Mouse (Mus musculus) cerebellum, adult 11 months (tissue): ENCODE results near the gene Wdr31.
A peak's percentile ranks its signal among the peaks of the same experiment; 100 is the strongest.
"Not testable (repeated sequence)": the region's sequence is repeated elsewhere in the genome, so short reads cannot be mapped to it uniquely, and the experiment has no call there.

Experiments
- DNase-seq: peaks from one replicate; pipeline ENCODE4 v3.0.0; 2022

The Wdr31 gene

DNA sequence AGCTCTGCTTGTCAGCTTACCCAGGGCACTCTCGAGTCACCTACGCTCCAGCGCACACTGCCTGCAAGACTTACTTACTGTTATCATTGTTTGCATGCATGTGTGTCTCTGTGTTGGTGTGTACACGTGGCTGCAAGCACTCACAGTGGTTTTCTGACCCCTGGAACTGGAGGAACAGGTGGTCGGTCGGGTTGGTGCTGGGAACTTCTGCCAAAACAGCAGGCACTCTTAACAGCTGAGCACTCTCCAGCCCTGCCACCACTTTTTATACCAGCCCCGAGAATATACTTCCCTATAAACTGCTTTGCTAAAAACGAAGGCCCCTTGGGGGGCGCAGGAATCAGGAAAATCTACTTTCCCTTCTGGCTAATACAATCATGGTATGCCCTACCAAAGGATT lies 23.5 kb upstream of the Wdr31 start:
- DNase-seq = no peak

DNA sequence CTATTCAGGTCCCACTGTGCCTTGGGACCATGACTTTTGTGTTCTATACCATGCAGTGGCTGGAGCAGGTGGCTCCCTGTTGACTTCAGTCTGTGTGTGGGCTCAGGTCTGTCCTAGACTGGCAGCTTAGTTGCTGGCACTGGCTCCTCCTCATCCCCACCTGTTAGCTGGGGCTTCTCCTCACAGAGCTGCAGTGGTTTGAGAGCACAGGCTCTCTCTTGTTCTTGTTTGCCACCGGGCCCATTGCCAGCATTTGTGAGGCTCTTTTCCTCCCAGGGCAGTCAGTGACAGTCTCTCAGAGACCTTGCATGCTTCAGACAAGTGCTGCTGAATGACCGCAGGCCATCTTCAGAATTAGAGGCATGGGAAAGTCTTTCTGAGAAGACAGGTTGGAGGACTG lies 22.0 kb upstream of the Wdr31 start:
- DNase-seq = no peak

DNA sequence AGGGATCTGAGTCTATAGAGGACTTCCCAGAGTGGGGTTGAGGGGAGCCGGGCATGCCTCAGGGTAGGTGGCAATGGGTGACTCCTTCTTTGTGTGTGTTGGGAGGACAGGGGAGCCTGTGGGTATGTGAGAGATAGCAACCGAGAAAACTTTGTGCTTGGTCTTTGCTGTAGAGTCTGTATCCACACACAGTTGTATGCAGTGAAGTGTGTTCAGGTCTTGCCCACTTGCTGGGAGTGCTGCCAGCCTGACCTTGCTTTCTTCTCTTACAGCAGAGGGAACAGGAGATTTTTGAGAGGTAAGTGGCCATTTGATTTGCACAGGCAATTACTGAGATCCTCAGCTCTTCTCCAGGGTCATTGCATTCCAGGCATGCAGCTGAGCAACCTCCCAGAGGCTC lies 17.2 kb upstream of the Wdr31 start:
- DNase-seq = no peak

DNA sequence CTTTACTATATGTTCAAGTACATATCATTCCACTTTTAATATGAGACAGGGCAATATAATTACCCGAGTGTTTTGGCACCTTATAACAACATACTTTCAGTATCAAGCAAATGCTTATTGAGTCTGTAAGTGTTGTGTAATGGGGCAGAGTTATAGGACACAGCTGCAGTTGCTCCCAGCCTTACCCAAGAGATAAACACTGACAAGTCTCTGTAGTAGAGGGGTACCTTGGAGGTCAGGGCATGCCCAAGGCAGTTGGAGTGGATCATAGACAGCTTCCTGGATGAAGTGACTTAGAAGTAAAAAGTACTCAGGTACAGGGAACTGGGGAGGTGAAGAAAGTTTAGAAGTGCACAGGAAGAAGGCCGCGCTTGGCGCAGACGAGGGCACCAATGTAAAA lies 16.5 kb upstream of the Wdr31 start:
- DNase-seq = no peak

DNA sequence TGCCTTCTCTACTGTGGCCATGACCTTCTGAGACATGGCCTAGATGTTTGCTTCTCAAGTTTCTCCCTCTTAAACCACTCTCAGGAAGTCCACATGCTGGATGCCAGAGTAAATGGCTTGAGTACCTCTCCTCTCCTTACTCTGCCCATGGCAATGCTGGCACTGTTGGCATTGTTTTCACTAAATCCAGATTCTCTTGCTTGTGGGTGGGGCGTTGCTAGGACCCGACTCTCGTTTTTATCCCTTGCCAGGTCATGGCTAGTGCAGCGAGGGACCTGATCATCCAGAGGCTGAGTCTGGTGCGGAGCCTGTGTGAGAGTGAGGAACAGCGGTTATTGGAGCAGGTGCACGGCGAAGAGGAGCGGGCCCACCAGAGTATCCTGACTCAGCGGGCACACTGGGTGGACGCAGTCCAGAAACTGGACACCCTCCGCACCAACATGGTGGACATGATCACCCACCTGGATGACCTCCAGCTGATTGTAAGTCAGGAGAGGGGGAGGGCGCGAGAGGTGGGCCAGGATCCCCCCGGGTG lies 15.5 kb upstream of the Wdr31 start:
- DNase-seq = no peak

DNA sequence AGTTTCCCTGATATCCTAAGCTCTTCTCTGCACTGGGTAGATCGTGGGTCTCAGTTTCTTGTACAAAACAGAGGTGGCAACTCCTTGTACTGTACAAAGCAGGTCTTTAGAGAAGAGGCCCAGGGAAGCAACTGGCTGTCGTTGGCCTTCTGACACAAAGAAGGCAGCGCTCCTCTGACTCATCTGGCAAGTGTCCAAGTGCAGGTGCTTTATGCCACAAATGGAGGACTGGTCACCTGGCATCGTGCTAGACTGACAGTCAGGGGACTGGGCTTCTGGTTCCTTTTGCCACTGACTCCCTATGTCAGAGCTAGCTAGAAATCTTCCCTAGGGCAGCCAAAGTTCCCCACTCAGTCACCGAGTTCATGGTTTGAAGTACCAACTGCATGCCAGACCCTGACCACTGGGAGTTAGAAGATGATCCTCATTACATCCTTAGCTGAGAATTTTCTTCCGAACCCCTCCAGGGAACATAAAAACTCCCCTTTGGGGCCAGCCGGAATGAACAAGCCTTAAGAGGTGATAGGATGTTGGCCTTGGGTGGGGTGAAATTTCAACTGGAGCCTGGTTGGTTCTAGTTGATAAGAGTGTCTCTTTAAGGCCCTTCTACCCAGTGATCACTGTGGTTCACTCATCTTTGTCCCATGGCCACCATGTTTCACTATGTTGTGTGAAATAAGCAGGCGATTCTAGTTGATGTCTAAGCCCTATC lies 14.9 kb upstream of the Wdr31 start:
- no peak for DNase-seq

DNA sequence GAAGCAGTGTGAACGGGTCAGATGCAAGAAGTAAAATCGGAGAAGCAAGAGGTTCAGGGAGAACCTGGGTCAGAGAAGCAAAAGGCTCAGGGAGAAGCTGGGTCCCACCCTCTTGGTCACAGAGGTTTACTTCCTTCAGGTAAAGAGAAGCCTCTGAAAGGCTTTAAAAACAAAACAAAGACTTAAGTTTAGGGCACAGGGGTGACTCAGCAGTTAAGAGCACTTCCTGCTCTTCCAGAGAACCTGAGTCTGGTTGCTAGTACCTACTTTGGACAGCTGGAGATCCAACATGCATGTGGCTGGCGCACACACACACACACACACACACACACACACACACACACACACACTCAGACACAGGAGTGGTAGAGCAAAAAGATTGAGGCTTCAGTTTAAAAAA lies 14.2 kb upstream of the Wdr31 start:
- DNase-seq = no peak

DNA sequence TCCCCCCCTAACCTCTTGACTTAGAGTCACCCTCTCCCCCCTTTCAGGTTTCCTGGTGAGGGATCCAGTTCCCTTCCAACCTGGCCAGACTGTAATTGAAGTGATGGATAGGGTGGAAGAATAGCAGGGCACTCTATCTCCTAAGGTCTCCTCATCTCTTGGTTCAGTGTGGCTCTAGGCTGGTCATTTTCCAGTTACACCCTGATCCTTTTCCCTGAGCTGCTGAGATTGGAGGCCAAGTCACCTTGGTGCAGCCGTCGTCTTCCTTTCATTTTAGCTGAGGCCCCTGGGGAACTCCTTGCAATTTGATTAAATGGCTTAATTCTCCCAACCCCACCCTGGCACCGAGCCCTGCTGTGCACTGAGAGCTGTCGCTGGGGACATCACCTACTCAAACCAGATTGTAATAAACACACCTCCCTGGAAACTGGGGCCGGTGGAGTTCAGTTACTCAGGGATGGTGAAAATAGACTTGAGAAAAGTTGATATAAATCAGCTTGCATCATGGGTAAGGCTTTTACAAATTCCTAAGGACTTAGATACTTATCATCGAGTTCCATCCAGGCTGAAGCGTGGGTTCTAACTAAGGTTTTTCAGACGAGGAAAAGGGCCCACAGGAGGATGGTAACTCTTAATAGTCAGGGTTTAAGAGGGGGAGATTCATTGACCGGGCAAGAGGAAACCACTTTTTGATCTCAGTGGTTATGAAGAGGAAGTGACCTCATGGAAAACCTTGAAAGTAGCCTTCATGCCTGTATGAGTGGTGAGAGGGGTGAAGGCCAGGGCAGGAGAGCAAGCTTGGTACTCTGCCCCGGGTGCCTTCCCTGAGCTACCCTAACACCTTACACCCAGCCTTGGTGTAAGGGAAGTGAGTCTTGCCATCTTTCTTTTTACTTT lies 10.3 kb upstream of the Wdr31 start:
- no peak for DNase-seq

DNA sequence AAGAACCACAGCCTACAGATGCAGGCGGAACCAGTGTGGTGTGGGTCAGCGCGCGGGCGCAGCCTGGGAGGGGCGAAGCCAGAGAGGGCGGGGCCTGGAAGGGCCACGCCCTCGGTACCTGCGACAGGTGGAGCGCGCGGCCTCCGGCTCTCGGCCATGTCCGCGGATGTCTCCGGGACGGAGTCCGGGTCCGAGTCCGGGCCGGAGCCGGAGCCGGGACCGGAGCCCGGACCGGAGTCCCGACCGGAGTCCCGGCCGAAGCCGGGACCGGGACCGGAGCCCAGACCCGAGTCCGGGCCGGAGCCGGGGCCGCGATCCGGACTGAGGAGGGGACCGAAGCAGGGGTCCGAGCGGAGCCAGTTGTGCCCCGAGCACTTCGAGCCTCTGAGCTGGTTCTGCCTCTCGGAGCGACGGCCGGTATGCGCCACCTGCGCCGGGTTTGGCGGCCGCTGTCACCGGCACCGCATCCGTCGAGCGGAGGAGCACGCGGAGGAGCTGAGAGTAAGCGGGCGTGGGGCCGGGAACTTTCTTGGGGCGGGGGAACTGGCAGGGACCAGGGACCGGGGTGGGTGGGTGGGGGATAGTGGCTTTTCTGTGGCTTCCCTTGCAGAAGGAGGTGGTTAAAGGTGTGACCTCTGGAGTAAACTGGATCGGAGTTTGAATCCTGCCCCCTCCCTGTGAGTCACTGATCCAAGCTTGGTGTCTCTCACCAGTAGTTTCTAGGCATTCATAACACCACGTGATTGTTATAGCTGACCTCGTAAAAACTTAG lies 9.4 kb upstream of the Wdr31 start, which contains the start of gene Bspry:
Bspry (plus strand) TSS at position 117 of the 772 bp plus-strand sequence.
- DNase-seq = peak; percentile 33

DNA sequence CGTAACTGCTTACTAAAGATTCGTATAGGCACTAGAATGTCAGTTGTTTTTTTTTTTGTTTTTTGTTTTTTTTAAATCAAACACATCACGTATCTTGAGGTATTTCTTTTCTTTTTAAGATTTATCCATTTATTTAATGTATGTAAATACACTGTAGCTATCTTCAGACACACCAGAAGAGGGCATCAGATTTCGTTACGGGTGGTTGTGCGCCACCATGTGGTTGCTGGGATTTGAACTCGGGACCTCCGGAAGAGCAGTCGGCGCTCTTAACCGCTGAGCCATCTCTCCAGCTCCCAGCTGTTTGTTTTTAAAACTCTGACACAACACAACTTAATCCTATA lies 8.9 kb upstream of the Wdr31 start:
- DNase-seq = not testable (repeated sequence)

DNA sequence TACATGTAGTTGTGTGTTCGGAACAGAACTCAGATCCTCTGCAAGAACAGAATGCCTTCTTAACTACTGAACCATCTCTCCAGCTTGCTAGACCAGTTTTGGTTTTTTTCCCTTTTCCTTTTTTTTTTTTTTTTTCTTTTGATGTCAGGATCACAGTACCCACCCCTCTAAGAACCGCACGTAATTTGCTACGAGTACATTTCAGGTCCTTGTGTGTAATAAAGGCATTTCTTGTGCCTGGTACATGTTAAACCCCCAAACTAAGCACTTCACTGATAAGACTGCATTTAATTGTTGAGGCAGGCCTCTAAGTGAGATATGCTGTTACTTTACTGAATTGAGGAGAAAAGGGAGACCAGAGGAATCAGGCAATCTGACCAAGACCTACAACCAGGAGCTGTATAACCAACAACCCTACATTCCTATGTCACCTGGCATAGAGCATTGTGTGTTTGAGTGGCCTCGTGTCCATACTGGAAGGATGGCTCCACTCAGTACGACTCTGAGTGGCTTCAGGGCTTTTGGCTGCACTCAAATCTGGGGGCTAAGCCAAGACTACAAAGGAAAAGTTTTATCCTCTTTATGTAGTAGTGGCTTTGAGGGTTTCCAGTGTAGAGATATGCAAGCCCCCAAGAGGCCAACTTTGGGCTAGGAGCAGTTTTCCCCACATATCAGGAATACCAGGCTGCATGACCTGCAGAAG lies 7.0 kb upstream of the Wdr31 start:
- DNase-seq = no peak

DNA sequence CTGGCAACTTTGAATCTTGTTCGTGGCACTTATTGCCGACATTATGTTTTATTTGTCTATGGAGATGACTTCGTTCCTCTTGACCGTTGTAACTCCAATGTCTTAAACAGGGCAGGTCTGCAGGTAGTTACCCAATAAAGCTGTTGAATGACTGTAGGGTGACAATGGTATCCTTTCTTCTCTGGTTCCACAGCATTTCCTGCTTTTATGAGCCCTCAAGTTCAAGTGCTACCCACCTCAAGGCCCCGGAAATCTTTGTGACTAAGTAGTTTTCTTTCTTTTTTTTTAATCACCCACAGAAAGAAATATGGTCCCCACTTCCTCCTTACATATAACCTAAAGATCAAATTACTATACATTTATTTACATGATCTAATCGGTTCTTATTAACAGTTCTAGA lies 5.1 kb upstream of the Wdr31 start:
- no peak for DNase-seq

DNA sequence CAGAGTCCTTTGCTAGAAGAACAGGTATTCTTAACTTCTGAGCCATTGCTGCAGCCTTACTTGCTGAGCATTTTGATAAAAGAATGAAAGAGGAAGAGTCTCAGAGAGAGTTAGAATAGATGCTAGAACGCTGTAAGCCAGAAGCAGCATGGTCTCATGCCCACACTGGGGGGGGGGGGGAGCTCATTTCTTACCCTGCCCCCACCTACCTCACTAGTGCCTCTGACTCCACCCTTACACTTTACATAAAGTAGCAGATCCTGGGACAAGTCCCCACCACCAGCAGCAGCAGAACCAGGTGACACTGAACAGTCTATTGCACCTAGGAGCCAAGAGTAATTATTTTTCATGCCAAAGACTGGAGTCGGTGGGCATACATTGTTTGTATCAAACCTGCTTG lies 4.4 kb upstream of the Wdr31 start:
- no peak for DNase-seq

DNA sequence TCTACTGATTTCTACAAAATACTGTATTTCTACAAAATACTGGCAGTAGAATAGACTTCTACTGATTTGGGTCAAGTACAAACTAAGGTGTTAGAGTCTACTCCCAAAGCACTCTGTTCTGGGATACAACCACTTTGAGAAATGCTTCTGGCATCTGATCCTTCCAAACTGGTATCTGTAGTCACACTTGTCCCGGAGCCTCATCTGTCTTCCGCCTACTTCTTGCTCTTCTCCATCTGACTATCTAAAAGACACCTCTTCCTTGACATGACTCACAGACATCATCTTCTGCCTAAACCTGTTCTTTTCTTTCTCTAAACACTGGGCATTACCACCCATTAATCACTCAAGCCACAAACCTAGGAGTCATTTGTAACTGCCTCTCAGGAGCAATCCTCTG lies 1.4 kb upstream of the Wdr31 start:
- DNase-seq = no peak

DNA sequence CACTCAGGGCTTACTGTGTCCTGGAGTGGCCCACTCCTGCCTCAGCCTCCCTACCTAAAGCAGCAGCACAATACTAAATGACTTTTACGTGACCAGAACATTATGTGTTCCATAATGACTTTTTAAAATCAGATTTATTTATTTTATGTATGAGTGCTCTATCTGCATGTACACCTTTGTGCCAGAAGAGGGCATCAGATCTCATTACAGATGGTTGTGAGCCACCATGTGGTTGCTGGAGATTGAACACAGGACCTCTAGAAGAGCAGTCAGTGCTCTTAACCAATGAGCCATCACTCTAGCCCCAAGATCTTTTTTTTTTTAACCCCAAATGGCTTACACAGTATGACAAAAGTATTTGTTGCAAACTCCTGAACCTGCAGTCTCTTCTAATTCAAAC lies 2.5 kb downstream of the Wdr31 start:
- no peak for DNase-seq

DNA sequence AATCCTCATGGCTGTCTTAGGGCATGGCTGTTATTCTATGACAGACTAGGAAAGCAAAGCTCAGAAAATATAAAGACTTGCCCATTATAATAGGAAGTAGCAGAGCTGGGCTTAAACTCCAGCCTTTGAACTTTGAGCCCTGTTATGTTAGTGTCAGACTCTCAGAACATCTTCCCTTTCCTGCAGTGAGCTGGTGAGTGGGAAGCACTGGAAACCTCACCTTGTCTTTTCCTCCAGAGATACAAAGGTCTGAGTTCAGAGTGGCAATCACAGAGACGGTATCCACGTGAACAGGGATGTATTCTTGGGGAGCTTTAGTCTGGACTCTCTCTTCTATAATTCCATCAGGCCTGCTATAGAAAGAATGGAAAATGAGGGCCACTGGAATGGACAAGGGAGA lies 7.6 kb downstream of the Wdr31 start:
- DNase-seq = no peak

DNA sequence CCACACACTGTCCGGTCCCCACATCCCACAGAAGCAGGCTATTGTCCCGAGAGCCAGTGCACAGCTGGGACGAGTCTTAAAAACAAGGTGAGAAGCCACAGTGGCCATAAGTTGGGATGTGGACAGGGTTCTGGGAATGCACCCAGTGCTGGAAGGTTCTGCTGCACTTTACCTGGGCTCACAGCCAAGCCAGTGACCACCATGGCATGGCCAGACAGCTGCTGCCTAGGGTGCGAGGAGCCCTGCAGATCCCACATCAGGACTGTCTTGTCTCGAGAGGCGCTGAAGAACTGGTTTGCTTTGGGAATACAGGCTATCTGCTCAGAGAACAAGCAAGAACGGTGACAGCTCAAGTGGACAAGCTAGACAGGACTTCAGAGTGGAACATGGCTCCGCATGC lies 10.3 kb downstream of the Wdr31 start:
- DNase-seq = no peak

DNA sequence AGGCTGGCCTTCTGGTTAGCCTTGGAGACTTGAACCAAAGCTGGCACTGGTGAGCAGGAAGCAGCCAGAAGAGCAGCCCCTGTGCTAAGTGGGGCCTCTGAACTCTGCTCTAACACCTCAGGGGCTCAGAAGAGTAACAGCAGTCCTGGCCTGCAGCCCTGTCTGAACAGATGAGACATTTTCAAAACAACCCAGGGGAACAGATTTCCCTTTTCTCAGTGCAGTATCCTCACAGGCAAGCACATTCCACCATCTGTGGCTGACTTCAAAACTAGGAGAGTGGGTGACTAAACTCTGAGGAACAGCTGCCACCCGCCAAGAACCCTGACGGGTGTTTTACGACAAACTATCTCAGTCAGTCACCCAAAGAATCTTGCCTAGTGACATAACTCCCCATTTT lies 11.6 kb downstream of the Wdr31 start:
- DNase-seq = no peak

DNA sequence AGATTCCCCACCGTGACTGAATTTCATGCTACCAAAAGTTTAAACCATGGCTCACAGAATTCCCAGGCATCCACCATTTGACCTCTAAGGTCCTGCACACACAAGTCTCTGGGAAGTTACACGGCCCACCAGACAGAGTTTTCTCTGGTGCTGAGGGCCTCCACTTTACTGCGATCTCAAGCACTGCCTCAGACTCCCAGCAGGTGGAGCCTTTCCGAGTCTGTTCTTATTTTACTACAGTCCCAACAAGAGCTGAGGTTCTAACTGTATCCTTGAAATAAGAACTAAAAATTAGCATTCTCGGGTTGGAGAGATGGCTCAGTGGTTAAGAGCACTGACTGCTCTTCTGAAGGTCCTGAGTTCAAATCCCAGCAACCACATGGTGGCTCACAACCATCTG lies 15.7 kb downstream of the Wdr31 start:
- DNase-seq = peak; percentile 29

DNA sequence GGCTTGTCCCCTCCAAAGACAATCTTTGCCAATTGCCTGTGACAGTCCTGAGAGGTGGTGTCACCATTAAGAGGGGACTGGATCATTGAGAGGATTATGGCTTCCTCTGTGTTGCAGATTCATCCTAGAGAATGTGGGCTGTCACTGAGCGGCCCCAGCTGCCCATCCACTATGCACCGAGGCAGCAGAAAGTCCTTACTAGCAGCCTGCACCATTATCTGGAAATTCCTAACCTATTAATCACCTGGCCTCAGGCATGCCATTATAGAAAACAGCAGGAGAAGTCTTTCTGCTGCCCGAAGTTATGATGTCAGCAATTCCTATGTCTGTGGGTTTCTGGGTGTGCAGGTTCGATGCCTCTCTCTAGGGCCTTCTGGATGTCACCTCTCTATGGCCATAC lies 29.7 kb downstream of the Wdr31 start:
- DNase-seq = no peak

DNA sequence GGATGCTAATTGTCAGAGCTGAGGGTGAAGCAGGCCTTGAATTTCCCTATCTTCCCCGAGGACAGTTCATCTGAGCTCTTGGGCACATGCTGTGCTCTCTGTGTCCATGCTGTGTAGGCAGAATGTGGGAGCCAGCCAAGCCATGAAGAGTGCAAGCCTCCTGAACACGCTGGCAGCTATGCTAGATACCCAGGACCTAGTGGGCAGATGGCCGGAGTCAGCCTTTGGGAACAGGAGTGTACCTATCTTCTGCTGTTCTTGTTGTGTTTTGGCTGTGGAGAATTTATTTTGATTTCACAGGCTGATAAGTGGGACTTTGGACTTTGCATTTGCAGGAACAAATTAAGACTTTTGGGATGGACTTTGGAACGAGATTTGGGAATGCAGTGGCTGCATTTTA lies 30.2 kb downstream of the Wdr31 start:
- peak; percentile 77 for DNase-seq

DNA sequence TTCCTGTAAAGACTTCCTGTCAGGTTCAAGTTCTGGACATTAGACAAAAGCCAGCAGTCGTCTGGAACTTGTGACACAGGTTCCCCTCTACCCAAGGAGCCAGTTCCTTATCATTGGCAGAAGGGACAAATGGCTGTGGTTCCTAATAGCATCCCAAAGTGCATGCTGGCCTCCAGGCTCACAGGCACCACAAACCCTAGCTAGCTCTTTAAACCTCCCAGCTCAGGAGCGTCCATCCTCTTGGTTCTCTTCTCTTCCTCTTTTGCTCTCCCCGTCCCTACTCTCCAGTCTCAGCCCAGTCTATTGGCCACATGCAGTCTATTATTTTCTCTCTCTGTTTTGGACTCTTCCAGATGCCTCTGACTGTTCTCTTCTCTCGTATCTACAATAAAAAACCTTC lies 30.9 kb downstream of the Wdr31 start:
- DNase-seq = no peak

DNA sequence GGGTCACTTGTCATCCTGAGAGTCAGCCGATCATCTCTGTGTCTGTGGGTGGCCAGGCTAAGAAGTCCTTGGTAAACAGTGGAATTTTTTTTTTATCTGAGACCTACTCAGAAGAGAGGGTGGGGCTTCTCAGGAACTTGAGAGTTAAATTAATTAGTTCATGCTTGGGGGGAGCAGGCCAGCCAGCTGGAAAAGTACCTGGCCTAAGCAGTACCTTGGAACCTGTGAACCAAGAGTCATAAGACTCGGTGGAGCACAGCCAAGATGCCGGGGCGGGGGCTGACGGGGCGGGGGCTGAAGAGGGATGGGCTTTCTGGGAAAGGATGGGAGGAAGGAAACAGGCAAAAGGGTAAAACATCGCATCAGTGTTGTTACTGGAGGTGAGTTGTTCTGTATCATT lies 32.8 kb downstream of the Wdr31 start:
- DNase-seq = no peak
